Mouse (Mus musculus) spleen, adult 12 weeks (tissue): Measurements from ENCODE around the gene Tmem256.
A peak's percentile ranks its signal among the peaks of the same experiment; 100 is the strongest.

Experiments
- DNase-seq: peaks from one replicate; pipeline ENCODE4 v3.0.0; 2022; ENCODE audit warnings: low spot score

The Tmem256 gene

DNA sequence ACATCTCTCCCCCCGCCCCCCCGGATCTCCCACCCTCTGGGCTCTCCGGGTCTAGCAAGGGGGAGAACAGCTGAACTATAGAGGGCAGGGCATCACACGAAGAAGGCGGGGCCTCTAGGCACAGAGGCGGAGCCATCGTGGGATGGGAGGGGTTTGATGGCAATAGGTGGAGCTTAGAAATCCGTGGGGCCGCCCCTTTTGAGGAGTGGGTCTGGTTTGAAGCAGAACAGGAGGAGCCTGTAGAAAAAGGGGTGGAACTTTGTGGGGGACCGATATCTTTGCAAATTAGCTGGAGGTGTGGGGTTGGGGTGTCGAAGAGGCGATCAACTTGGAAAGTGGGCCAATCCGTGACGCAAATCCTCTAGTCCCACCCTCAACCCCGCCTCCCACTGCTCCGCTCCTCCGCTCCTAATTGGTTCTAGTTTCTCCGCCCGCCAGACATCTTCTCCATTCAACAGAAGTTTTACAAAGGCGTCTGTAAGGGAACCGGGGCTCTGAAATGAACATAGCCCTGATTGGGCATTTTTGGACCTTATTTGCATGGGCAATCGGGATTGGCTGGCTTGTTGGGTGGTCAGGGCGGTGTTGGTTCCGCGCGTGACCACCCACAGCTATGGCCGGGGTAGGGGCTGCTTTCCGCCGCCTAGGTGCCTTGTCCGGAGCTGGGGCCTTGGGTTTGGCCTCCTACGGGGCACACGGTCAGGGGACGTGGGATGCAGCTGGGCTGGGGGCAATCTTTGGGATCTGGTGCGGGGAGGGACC lies at the start of gene Tmem256:
Gene Tmem256, plus strand, starts transcription at position 563 of the 762 bp plus-strand sequence.
- peak; percentile 90 for DNase-seq

GRCm38 (mm10) chr11:69789431-69789830 lies 48.9 kb upstream of the Tmem256 start:
- DNase-seq: no peak

DNA sequence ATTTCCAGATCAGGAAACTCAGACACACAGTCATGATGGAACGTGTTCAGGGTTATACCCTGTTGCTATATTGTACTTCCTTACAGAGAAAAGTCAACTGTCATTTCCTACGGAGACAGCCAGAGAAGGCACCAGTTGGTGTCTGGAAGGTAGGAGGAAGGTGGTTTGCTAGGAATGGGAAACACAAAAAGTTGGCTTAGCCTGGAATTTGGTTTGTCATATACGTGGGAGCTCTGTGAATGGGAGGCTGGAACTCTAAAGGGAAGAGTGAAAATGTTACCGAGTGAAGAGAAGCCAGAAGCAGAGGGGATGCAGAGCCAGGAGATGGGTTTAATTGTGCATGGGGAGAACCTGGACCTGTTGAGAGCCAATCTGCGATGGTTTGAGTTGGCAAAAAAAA lies 46.9 kb upstream of the Tmem256 start:
- no peak for DNase-seq

DNA sequence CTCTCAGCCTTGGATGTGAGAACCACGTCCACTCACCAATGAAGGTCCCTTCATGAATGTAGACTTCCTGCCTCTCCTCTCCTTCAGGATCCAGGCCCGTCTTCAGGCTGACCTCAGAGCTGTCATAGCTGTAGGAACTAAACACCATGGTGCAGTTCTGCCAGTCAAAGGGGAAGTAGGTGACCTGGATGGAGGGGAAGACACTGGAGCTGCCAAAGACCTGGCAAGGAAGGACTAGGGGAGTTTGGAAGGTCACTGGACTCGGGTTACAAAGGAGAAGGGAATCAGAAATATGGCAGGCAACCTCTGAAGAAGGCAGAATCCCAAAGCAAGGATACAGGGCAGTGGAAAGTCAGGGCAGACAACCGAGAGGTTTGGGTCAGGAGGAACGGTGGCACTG lies 44.9 kb upstream of the Tmem256 start:
- DNase-seq: no peak

GRCm38 (mm10) chr11:69795168-69795982 lies 42.9 kb upstream of the Tmem256 start, which contains the start of gene Chrnb1:
Gene Chrnb1 (minus strand): TSS chr11:69795943.
- DNase-seq: peak; percentile 83

GRCm38 (mm10) chr11:69795983-69796435 lies 42.3 kb upstream of the Tmem256 start:
- no peak for DNase-seq

- DNase-seq: no peak
Measured at GRCm38 (mm10) chr11:69797924-69798323, 40.4 kb upstream of the Tmem256 start.

DNA sequence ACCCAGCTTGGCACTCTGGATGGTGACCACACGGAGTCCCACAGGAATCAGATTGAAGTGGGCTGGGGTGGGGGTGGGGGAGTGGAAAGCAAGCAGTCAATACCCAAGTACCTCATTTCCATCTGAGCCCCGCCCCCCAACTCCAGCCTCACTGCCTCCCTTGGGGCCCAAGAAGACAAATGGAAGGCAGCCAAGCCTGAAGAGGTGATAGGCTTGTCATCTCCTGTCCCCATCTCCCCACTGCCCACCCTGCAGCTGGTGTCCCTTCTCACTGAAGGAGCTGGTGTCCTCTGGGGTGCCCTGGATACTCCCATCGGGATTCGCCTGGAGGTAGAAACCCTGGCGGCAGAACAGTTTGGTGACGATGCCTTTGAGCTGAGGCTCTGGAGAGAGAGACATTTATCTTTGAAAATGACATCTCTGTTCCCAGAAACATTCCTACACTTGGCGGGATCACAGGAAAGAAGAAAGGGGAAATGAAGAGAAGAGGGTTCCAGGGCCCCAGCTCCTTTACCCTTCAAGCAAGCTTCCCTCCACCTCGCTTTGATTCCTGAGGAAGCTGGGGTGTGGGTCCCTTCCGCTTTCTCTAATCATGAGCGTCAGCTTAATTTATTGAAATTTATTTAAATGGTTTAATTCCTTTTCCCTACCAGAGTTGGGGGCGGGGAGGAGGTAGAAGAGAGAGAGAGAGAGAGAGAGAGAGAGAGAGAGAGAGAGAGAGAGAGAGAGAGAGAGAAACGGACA lies 38.7 kb upstream of the Tmem256 start:
- no peak for DNase-seq

GRCm38 (mm10) chr11:69800138-69800391 lies 38.2 kb upstream of the Tmem256 start:
- DNase-seq: no peak

DNA sequence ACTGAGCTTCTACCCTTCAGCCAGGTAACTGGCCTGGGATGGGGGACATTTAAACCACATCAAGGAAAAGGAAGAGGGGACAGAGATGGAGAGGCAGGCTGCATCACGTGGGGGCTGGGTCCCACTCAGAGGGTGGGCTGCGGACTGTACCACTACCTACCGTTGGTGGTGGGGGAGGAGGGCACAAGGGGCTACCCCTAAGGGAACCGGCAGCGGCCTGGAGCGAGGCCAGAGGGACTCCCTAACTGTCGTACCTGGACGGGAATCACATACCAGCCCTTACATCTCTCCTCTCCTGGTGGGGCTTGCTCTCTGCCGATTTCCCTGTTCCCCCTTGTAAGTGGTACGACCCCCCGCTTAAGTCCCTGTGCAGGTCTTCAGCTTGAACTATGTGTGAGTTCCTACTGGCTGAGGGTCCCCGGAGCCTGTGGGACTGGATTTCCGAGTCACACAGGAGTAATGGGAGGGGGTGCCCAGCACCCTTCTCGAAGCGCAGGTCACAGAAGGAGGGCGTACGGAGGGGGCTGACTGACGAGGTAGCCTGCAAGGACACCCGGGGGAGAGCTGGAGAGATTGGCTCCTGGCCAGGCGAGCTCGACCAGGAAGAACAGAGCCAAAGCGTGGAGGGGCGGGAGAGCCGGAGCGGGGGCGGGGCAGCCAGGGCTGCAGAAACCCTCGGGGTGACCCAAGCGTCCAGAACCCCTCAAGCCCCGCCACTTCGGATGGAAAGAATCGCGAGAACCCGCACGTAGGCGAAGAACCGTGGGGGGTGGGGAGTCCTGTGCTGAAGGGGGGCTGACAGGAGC lies 37.7 kb upstream of the Tmem256 start:
- DNase-seq: no peak

DNA sequence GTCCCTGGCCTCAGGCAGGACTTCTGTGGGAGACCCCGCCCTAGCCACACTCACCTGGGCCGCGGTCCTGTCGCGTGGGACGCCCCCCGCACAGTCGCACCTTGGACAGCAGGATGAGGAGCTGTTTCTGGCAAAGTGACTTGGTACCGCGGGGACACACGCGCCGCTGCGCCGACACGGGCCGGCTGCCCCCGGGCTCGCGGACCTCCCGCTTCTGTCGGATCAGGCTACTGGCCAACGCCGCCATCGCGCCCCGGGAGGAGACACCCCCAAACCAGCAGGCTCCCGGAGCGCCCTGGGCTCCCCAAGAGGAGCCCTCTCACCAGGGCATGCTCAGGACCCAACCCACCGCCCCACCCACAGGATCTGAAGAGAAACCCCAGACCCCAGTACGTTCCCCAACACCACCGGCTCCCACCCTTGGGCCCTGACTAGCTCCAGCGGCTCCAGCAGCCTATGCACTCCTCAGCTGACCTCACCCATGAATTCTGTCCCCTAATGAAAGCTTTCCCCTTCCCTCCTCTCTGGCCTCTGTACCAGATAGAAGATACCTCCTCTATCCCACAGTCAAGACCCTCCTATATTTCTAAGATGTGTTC lies 36.8 kb upstream of the Tmem256 start, which contains the start of gene Fgf11:
Gene Fgf11, minus strand, starts transcription at position 479 of the 599 bp plus-strand sequence.
- DNase-seq: no peak

DNA sequence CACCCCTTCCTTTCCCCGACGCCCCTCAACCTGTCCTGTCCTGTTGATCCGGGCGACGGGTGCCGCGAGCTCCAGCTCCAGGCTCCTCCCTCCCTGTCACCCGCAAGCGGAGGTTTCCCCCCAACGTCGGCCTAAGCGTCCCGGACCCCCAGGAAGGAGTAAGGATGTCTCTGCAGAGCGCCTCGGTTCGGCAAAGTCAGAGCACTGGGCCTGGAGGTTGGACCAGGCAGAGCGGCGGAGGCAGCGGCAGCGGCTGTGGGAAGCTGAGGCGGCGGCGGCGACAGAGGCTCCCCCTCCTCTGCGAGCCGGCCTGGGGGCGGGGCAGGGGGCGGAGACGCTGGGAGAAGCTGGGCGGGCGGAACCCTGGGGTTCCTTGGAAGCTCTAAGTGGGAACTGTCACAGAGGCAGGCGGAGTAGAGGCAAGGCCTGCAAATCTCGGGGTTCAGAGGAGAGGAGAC lies 35.6 kb upstream of the Tmem256 start:
- no peak for DNase-seq

- DNase-seq: no peak
Measured at GRCm38 (mm10) chr11:69803328-69803727, 35.0 kb upstream of the Tmem256 start.

DNA sequence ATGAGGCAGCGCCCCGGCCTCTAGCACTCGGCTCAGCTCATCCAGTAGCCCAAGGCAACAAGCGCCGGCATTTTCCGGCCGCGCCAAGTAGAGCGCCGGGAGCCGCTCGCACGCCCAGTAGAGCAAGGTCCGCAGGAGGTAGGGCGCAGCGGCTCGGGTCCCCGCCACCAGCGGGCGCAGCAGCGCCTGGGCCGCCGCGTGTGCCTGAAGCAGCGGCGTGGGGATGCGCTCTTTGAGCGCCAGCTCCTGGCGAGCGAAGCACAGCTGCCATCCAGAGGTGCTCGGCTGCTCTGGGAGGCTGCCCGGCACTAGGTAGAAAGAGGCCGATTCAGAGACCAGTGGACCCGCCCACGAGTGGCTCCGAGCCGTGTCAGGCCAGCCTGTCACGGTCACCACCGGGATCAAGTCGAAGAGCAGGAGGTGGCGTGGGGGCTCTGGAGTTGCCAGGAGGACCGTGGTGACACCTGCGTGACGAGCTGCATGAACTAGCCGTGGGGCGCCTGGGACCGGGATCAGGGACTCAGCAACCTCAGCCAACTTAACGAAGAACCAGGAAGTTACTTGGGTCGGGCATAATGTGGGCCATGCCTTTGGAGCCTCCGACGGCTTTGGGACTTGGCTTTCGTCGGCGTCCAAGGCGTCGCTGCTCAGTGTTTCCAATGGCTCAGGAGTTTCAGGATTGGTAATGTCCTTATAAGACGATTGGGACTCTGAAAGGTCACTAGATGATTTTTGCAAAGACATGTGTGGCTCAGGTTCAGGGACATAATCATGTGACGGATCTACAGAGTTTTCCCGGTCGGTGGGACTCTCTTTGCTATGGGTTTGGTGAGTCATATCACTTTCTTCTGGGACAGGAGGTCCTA lies 34.3 kb upstream of the Tmem256 start:
- peak; percentile 55 for DNase-seq

GRCm38 (mm10) chr11:69804652-69804940 lies 33.7 kb upstream of the Tmem256 start:
- no peak for DNase-seq

DNA sequence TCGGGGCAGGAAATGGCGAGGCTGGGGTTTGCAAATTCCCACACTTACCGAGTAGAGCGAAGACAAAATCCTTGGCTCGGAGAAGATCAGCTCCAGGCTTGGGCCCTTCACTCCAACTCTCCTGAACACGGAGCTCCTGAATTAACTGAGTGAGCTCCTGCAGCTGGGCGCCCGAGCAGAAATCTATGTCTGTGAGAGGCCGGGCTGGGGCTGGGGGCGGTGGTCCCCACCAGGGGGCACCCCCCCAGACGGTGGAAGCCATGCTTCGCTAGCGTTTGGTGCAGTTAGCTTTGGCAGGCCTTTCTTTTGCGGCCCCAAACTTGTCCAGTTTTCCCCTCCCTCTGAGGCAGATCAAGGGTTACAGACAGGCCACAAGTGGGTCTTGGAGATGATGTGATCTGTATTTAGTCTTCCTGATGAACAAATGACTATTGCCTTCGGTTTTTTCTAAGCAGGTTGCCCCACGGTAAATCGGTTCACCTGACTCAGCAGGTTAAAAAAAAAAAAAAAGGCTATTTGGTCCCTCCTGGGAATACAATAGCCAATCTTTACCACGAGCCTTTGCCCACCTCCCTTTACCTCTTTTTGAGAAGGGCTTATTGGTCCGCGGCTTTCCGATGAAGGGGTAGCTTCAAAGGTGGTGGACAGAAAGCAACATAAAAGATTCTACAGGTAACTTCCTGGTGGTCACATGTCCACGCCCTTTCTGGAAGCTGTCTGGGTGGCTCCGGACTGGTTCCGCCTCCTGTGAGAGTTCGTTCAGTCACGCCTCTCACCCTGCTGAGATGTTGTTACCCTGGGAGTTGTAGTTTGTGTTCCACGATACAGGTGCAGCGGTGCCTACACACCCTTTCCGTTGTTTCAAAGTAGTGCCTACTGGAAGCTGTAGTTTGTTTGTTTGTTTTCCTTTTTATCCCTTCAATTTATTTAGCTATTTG lies 33.1 kb upstream of the Tmem256 start, which contains the start of gene Tmem102:
Gene Tmem102, minus strand, starts transcription at position 653 of the 938 bp plus-strand sequence.
- DNase-seq: no peak

DNA sequence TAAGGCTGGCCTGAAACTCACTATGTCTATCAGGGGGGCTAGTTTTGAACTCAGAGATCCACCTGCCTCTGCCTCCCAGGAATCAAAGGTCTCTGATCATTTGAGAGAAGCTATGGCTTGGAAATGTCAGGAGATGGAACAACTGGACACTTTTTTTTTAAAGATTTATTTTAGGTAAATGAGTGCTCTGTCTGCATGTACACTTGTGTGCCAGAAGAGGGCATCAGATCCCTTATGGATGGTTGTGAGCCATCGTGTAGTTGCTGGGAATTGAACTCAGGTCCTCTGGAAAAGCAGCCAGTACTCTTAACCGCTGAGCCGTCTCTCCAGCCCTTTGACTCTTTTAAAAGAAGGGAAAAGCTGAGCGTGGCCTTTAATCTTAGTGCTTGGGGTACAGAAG lies 31.9 kb upstream of the Tmem256 start:
- DNase-seq: no peak

DNA sequence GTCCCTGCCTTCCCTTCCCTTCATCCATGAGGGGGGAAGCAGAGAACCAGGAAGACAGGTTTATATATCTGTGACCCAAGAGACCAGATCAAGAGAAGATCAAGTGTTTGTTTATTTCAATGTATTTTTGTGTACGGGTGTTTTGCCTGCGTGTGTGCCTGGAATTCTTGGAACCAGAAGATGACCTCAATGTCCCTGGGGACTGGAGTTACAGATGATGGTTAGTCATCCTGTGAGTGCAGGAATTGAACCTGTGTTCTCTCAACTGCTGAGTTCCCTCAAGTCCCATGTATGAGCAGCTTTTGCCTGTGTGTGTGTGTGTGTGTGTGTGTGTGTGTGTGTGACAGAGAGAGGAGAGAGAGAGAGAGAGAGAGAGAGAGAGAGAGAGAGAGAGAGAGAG lies 30.7 kb upstream of the Tmem256 start:
- DNase-seq: no peak

DNA sequence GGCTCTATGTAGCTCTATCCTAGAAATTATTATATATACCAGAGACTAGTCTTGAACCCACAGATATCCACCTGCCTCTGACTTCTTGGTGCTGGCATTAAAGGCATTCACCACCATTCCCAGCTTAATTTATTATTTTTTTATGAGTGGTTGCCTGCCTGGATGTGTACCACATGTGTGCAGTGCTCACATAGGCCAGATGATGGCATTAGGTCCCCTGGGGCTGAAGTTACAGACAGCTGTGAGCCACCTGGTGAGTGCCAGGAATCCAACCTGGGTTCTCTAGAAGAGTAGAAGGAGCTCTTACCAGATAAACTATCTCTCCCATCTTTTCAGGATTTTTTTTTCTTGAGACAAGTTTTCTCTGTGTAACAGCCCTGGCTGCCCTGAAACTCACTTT lies 28.0 kb upstream of the Tmem256 start:
- no peak for DNase-seq
